Mouse (Mus musculus) embryo, embryonic 10.5 days (tissue): ENCODE measurements at regions not wholly inside any gene's neighbourhood (a gene's known extent, or its start where the extent isn't known, plus 50 kb on each side); places are given as distances from the start of the nearest gene placed in this dataset.
A peak's percentile ranks its signal among the peaks of the same experiment; 100 is the strongest.

Experiments
- DNase-seq: peaks from one replicate; pipeline ENCODE4 v3.0.0-alpha.2; 2015; ENCODE audit warnings: low spot score

DNA sequence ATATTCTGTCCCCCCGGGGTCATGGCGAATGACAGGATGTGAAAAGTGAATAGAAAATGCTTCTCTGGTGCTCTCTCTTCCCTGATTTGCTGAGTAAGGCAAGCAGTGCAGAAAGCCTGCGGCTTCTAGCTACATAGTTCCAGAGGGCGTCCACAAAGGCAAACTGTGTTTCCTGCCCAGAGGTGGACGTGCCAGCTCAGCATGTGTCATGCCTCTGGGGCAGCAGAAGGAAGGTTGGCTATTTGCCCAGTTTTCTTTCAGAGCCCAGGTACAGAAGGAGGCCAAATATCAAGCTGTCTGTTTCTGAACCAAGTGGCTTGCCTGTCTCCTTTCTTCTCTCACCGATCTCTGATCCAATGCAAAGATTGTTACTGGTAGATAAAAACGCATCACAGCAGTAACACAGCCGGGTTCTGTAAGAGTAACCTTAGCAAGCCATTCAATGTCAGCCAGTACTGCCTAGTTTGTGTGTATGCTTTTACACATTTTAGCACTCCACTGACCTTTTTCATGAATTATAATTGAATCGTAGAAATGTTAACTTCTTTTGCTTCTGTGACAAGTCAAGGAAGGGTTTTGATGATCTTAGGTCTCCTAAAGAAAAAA lies 223.3 kb upstream of the Impg1 start:
- DNase-seq, result no peak

DNA sequence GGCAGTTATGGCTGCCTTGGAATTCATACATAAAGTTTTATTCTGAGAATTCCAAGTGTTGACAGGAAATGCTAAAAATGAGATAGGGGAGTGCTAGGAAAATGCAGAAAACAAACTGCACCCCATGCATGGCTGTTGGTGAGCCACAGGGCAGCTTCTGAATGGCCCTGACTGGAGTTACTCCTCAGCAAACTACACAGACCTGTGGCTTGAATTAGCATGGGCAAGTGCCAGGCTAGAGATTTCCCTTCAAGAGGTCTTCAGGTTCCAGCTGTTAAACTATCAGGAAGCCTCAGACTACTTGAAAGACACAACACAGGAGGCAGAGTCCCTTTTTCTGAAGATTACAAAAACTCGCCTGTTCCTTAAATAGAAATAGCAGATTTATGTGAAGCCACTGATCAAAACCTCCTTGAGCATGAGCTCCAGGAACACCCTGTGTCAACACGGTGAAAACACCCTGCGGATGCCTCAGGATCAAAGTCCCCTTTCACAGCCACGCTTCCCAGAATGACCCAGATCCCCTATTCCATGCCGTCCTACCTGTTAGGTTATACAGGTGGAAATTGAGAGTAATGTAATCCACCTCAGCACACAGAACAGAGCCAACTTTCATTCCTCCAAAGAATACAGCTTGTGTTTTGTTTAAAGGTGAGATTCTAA lies 217.9 kb upstream of the Impg1 start:
- no peak for DNase-seq

DNA sequence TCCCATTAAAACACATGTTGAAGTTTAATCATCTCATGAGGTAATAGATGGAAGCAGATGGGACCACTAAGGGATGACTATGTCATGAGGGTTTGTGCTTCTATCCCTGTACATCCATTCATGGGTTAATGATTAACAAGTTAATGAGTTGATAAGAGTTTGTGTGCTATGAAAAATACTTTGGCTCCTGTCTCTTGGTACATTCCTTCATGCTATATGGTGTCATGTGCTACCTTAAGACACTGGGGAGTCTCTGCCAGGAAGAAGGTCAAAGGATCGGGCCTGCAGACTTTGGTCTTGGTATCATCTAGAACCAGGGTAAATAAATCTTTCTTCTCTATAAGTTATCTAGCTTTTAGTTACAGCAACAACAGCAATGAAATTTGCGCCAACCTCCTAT lies 216.4 kb upstream of the Impg1 start:
- no peak for DNase-seq

DNA sequence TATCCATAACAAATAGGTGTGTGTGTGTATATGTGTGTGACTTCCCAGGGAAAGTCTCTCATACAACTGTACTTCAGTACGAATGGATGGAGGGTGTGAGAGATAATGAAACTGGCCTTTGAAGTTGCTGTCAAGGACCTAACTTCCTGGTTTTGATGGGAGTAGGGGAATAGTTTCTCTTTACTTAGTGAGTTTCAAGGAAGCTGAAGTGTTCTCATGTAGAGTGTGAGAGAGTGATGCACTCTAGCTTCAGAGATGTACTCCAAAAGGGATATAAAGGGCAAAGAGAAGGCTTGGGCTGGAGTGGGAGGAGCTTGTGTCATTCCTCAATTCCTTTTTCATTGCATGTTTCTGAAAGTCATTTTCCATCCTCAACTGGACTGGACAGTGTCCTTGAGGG lies 206.2 kb upstream of the Impg1 start:
- no peak for DNase-seq

DNA sequence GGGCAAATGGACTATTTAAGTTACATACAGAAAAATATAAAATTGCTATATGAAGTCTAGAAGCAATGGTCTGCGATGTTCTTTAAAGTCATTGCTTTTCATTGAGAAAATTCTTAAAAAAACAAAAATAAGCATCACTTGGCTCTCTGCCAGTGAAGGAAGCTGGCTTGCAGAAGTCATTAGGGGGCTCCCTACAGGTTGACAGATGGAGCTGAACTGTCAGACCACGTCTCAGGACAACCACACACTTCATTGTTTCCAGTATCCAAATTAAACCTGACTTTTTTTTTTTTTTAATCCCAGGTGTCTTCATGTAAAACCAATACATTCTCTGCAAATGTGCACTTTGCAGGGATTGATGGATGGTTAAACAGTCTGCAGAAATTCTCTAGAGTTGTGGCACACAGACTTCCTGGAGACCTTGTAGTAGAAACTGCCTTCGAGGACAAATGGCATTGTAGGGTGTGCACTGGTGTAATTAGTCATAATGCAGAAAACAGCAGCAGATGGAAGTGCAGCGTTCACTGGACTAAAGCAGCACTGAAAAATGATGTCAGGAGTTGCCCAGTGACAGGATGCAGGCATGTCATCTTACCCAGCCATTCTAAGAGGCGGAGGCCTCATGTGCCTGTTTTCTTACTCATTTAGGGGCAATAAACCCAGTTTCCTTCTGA lies 203.4 kb upstream of the Impg1 start:
- peak; percentile 2 for DNase-seq

DNA sequence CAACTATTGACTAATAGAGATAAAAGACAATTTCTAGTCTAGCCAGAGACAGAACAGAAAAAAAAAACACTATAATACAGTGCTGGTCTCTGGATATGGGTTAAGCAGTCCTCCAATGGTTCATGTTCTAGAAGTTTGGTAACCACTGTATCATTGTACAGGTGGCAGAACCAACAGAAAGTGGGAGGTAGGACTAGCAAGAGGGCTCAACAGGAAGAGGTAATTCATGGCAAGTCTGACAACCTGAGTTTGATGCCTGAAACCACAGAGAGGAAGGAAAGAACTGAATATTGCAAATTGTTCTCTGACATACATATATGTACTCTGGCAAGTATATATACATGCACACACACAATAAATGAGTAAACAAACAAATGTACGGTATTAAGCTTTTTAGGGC lies 193.5 kb upstream of the Impg1 start:
- no peak for DNase-seq

- peak; percentile 4 for DNase-seq
These were observed 149.8 kb upstream of the Impg1 start for GRCm38 (mm10) chr9:80615114-80615513.

DNA sequence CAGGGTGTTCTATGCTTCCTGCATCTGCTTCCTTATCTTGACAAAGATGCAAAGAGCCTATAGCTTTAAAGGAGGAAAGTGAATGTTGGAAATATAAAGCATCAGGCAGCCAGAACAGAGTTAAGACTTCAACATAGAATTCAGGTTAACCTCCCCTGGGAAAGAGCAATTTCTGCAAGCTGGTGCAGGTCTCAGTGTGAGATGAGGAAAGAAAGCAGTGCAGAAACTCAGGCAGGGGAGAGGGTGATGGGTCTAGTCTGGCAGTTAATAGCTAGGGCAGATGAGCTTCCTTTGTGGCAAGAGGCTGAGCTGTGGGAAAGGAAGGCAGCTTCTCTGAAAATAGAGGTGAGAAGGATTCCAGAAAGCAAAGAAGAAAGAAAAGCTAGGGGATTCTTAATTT lies 134.7 kb upstream of the Impg1 start:
- no peak for DNase-seq

GRCm38 (mm10) chr9:80565388-80566024 lies 100.2 kb upstream of the Impg1 start:
- DNase-seq, result no peak

DNA sequence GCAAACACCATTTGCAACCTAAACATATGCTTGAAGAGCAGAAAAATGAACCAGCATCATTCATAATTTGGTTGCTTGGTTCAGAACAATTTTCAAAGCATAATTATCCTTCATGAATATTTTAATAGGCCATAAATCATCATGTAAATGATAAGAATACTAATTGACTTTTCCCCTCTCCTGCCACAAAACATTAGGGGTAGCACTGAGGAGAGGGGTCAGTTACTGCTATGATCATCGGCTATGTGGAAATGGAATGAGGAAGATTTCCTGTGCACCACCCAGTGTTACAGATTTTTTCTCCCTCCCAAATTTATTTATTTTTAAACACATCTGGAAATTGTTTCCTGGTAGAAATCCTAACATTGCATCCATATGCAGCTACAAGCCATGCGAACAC lies 98.4 kb upstream of the Impg1 start:
- DNase-seq, result no peak

DNA sequence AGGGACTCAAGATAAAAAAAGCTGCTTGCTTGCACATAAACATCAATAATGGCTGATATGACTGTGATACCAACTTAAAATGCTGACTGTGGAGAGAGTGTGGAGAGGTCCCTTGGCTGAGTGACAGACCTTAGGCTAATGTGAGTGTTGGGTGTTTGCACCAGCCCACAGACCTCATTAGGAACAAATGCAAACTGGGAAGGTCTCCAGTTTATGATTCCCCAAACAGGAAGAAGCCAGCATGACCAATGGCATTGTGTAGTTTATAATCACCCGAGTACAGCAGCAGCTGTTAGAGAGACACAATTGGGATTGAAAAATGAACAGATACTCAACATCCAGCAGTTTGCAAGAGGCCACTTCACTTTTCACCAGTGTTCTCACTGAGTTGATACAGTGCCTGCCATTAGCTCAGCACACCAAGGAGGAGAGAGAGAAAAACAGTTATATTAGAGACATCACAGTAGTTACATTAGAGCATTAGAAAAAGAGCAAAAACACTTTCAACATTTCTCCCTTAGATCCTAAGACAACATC lies 90.3 kb upstream of the Impg1 start:
- no peak for DNase-seq
